Mouse (Mus musculus) ovary, postnatal 14 days (tissue): ENCODE data around the gene Creb3l4.

Source experiments
- DNase-seq: peaks from one replicate; pipeline ENCODE4 v3.0.0; 2022; ENCODE audit warnings: low spot score

The Creb3l4 gene

DNA sequence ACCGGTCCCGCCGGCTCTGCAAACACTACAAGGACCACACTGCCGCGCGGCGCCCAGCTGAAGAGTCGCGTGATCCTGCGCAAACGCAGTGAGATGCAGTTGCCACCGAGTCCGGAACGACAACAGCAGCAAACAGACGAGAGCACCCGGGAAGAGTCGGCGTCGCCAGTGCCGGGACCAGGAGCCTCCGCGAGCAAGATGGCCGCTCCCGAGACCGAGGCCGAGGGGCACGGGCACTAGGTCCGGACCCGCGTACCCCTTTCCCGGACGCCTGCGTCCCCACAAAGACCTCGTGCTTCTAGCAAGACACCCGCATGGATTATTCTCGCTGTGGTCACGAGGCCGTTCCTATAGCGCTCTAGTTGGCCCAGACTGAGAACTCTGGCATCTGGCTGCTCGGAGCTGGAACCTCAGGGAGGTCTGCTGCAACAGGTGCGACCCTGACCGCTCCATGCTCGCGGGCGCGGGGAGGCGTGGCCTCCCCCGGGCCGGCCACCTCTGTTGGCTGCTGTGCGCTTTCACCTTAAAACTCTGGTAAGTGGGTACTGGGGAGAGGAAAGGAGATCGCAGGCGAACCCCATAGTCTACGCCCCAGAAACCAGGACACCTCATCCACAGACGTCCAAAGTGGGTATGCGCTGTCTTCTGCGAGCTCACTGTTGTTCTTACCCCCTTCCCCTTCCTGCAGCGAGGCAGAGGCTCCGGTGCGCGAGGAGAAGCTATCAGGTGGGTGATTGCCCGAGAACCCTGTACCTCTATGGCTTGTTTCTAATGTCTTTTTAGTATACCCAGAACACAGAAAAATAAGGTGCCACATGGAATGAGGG is 11.6 kb downstream of the Creb3l4 start, which contains the start of gene Jtb:
Gene Jtb (plus strand): TSS at position 91 of the 827 bp plus-strand sequence.
- DNase-seq: peak; percentile 81

- no peak for DNase-seq
Observed at GRCm38 (mm10) chr3:90231075-90231474, 12.2 kb downstream of the Creb3l4 start.

DNA sequence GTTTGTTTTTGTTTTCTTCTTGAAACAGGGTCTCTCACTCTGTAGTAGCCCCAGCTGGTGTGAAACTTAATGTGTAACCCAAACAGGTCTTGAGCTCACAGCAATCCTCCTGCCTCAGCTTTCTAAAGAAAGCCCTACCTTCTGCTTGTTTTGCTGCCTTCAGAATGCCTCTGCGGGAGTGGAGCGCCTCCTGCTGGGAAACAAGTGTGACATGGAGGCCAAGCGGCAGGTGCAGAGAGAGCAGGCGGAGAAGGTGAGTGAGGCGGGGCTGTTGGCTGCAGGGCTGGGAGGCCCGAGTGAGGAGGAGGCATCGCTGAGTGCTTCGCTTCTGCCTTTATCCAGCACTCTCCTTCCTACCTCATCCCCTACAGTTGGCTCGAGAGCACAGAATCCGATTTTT is 19.0 kb downstream of the Creb3l4 start:
- DNase-seq: no peak

DNA sequence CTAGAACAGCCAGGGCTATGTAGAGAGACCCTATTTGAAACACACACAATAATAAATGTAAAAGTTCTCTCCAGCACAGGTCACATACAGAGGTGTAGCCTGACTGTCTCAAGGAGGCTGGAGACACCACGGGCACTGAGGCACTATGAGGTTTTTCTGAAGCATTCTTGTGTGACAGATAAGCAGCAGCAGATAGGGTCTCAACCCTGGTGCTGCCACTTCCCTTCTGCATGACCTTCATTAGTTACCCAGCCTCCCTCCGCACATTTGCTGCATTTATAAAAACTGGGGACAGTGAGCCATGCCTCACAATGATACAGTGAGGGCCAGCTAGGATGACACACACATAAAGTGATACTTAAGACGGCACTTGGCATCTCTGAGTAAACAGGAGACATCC is 20.4 kb downstream of the Creb3l4 start:
- no peak for DNase-seq

- no peak for DNase-seq
Observed at GRCm38 (mm10) chr3:90222455-90222854, 20.9 kb downstream of the Creb3l4 start.

DNA sequence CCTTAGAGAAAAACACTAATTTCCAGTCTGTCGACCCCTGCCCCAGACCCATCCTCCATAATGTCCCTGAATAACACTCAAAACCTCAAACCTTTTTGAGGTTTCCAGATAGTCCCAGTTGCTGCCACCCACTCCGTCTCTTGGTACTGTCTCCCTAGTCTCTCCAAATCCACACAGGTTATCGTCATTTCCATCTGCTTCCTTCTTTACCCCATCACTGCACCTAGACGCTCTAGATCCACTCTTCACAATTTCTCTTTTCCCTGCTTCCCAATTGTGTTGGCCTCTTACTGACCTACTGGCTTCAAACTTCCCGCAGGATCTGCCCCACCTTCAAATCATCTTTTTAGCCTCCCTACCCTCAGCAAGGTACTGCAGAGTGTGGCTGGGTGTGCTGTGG is 22.2 kb downstream of the Creb3l4 start:
- DNase-seq: no peak

DNA sequence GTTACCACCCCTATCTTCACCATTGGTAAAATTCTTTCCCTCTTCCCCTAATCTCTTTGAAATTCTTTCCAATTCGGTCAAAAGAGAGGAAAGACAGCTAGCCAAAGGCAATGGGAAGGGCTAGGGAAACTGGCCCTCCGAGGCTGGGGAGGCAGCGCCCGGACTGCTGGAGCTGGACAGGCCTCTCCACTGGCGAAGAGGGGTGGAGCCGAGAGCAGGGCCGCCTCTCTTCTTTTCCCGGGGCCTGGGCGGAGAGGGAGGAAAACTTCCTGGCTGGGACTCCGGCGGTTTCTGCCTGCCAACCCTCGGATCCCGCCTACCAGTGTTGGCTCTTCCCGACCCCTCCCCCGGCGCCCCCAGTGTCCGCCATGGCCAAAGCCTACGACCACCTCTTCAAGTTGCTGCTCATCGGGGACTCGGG is 22.8 kb downstream of the Creb3l4 start:
- DNase-seq: peak; percentile 73

DNA sequence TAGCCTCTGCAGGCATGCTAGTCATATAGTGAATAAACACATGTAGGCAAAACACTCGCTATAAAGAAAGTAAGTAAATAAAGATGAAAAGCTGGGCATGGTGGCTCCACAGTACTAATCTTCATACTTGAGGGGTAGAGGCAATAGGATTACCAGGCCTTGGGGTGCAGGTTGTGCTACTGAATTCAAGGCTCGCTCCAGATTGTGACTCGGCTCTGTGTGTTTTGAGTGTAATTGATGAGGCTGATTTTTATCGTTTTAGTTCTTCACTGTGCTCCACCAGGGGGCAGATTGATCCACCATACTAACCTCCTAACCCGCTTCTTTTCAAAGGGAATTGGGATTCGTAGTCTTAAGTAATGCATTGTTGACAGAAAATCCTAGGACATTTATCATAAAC is 23.2 kb downstream of the Creb3l4 start:
- DNase-seq: no peak

GRCm38 (mm10) chr3:90215825-90216380 is 27.4 kb downstream of the Creb3l4 start:
- no peak for DNase-seq

DNA sequence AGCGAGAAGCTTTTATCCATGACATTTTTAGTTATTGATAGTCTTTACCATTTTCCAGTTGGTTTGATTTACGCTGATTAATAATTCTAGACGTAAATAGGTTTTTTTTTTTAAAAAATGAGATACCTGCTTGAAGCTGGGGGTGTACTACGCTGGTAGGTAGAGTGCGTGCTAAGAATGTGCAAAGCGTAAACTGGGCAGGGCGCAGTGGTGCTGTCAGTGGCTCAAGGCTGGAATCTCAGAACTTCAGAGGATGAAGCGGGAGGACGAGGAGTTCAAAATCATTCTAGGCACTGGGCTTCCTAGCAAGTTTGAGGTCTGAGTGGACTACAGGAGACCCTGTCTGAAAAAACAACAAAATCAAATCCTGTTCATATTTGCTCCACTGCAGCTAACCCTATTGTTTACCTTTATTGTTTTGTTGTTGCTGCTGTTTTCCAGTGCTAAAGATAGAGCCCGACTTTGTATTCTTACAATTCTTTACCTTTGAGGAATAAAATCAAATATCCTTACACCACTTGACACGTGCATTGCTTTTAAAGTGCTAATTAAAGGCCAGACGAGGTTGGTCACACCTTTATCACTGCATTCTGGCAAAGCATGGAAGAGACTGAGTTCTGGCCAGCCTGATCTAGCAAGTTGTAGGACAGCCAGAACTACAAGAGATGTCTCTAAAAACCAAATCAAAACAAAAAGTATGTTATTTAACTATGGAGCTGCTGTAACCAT is 29.2 kb downstream of the Creb3l4 start:
- DNase-seq: no peak

DNA sequence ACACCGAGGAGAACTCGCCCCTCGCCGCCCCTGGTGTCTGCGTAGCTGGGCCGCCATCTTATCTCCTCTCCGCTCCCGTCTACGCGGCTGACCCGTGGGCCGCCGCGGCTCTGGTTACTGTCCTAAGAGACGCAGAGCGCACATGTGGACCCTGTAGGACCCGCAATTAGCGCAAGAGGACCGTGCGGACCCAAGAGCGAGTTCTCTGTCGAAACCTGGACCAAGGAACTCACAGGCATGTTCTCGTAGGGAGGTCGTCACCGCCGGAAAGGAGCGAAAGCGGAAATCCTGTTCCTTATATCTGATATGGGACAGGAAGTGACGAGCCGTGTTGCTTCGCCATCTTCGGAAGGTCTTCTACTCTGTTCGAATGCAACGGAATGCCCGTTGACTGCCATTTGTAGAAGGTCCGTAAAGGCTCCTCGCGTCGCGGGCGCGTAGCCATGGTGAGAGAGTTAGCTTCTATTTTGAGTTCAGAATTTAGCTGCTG is 29.9 kb downstream of the Creb3l4 start, which contains the start of the genes Rps27 and Rab13:
Gene Rps27 (minus strand): TSS at position 275 of the 490 bp plus-strand sequence.
Gene Rab13 (plus strand): TSS at position 319 of the 490 bp plus-strand sequence.
- DNase-seq: peak; percentile 76

DNA sequence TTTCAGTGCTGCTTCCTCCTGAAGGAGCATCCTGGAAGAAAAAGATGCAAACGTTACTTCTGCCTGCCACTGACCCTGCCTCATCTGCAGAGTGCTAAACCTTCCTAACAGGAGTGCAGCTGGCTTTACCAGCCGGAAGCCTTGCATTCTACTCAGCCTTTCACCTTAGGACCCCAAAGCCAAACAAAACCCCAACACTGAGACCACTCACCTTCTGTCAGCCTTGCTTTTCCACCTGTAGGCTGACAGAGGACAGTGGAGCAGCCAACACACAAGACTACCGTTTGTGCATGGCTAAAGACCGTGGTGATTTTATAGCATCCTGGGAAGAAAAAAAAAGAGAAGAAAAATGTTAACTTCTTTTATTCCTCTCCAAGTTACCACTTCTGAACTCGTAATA is 30.6 kb downstream of the Creb3l4 start:
- no peak for DNase-seq

DNA sequence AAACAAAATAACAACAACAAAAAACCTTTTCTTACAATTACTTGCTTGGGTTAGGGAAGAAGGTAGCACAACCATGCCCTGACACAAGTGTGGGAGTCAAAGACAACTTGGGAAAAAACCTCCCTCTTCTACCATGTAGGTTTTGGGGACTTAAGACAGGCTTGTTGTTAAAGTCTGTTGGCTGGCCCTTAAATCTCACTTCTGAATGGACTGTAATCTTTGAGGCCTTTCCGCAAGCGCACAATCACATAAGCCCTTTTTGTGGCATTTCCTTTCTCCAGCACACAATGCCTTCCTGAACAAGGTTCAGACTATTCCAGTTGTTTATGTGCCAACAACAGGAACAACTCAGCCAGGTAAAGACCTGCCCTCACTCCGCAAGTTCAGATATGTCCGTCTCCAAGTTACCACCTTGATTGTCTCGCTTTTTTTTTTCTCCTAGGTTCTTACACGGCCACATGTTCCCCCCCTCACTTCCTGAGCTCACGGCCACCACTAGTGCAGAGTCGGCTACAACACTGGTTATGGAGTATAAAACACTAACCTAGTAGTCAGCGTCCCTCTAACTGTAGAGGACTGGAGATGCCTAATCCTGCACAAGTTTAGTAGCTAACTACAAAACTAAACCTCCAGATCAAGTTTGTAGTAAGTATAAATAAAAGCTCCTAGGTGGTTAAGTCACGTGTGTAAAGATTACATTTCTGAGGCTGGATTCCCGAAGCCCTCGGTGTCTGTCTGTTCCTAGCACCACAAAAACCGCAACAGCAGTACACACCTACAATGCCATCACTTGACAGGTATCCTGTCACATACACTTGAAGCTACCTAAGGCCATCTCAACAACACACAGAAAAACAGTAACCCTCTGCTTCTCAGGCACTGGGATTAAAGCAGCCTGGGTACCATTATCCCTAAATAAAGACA is 31.6 kb downstream of the Creb3l4 start:
- no peak for DNase-seq

GRCm38 (mm10) chr3:90209908-90210566 is 33.3 kb downstream of the Creb3l4 start:
- DNase-seq: no peak

- no peak for DNase-seq
Observed at GRCm38 (mm10) chr3:90208662-90209061, 34.6 kb downstream of the Creb3l4 start.

DNA sequence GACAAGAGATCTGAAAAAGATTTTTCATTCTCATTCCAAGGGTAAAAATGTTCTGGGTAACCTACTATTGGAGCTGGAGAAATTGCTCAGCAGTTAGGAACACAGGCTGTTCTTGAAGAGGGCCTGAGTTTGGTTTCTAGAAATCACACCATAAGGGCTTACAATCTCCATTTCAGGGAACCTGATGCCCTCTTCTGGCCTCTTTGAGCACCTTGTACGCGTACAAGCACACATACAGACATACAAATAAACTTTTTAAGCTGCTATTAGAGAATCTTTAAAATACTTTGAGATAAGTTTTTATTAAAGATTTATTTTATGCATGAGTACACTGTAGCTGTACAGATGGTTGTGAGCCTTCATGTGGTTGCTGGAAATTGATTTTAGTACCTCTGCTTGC is 38.7 kb downstream of the Creb3l4 start:
- DNase-seq: no peak

DNA sequence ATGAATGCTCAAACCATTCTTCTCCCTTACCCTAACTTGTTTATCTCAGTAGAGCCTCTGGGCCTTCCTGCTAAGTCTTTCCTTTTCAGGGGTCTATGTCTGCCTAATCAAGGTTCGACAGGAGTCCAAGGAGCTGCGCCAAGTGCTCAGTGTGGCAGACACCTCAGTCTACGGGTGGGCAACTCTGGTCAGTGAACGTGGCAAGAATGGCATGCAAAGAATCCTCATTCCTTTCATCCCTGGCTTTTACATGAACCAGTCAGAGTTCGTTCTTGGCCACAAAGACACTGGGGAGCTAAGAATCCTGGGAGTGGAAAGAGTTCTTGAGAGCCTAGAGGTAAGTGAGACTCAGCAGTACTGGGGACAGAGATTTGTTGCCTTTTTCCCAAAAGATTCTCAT is 39.7 kb downstream of the Creb3l4 start:
- no peak for DNase-seq

GRCm38 (mm10) chr3:90202884-90203283 is 40.4 kb downstream of the Creb3l4 start:
- no peak for DNase-seq

- no peak for DNase-seq
Observed at GRCm38 (mm10) chr3:90197548-90197947, 45.8 kb downstream of the Creb3l4 start.

DNA sequence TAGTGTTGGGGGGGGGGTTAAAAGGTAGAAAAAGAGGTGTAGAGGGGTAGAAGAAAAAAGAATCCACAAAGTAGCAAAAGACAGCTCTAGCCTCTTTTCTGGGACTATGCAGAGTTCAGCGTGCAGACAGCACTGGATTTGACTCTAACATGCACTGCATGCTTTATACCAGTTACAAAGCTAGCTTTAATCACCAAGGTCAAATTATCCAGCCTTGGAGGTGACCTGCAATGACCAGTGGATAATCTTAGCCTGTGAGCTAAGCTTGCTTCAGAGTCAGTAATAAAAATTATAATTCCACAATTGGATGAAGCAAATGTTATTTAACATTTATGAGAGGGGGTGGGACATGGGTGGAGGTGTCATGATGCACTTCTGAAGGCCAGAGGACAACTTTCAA is 47.7 kb downstream of the Creb3l4 start:
- DNase-seq: no peak

- no peak for DNase-seq
Observed at GRCm38 (mm10) chr3:90194759-90195158, 48.6 kb downstream of the Creb3l4 start.
